Mouse (Mus musculus) small intestine, adult 2 months (tissue): Measurements from ENCODE around the gene Abhd12. TPM values are rescaled to one million over a fixed set of nuclear protein-coding genes. Genes with fewer than 3 reads are reported as not detected.

Experiments
- H3K27ac ChIP-seq: fragments of 200-500 bp; 2 replicates; pipeline ENCODE4 v1.5.1; 2012; ENCODE audit warnings: low read depth, low read length, control low read depth, inconsistent platforms; ENCODE audit not compliant: insufficient read depth
- H3K27me3 ChIP-seq: fragments of 200-500 bp; 2 replicates; pipeline ENCODE4 v1.6.1; 2012; ENCODE audit warnings: mild to moderate bottlenecking, moderate library complexity, low read length, inconsistent platforms; ENCODE audit not compliant: control insufficient read depth, insufficient read depth
- H3K36me3 ChIP-seq: fragments of 200-500 bp; 2 replicates; pipeline ENCODE4 v1.6.1; 2012; ENCODE audit warnings: mild to moderate bottlenecking, low read length, control low read depth, inconsistent platforms; ENCODE audit not compliant: control insufficient read depth, insufficient read depth
- H3K4me1 ChIP-seq: fragments of 200-500 bp; 2 replicates; pipeline ENCODE4 v1.6.1; 2012; ENCODE audit warnings: low read length, inconsistent platforms, mixed read lengths; ENCODE audit not compliant: control insufficient read depth, insufficient read depth, insufficient read length
- H3K4me3 ChIP-seq: fragments of 200-500 bp; 2 replicates; pipeline ENCODE4 v1.5.1; 2012; ENCODE audit warnings: low read depth, mild to moderate bottlenecking, control low read depth, inconsistent platforms, low read length, moderate library complexity
- CTCF ChIP-seq: fragments of 200-500 bp; IDR thresholded peaks from 2 replicates; pipeline ENCODE4 v1.5.1; 2012; ENCODE audit warnings: low read depth, mild to moderate bottlenecking, control low read depth, inconsistent platforms, low read length, moderate library complexity, mixed read lengths; ENCODE audit not compliant: insufficient replicate concordance, insufficient read length; ENCODE audit errors: extremely low read depth
- POLR2A ChIP-seq: fragments of 200-500 bp; IDR thresholded peaks from 2 replicates; pipeline ENCODE4 v1.6.1; 2012; ENCODE audit warnings: low read depth, mild to moderate bottlenecking, control low read depth, inconsistent platforms, low read length, moderate library complexity
- WGBS: fragments of 180-500 bp; shearing (Covaris S2); methylation state at CpG from one replicate; pipeline ENCODE4 v1.1.7; 2018; 5-methylcytosine and 5-hydroxymethylcytosine counted together
- polyA plus RNA-seq: library from polyadenylated mRNA; depleted of rRNA; stranded (reverse); fragments of >200 nt; gene quantifications from 2 replicates; pipeline ENCODE4 v1.2.3, GENCODE M21; 2012

Abhd12 gene
- polyA plus RNA-seq, 1 experiment: 85.9 TPM

- WGBS: 51% methylated on average over 3 of the region's 3 CpGs
- Histone ChIP-seq H3K4me3 (no peak overlapping the region), H3K27me3 (no peaks in the 10 kb centered on the region), H3K4me1 (peaks cover 5% of the 10 kb centered on the region; the same call in 1 of the 2 replicates), H3K27ac (no peak overlapping the region), H3K36me3 (peaks cover 82% of the 10 kb centered on the region)
- TF ChIP-seq POLR2A (no peak), CTCF (no peak)
These were observed 76.4 kb downstream of the Abhd12 start for GRCm38 (mm10) chr2:150828164-150828563.

- 88% methylated on average over 3 of the region's 3 CpGs for WGBS
- Histone ChIP-seq H3K36me3 (peaks cover 71% of the 10 kb centered on the region), H3K27me3 (no peaks in the 10 kb centered on the region), H3K27ac (no peak overlapping the region), H3K4me1 (peaks cover 5% of the 10 kb centered on the region; the same call in 1 of the 2 replicates), H3K4me3 (no peak overlapping the region)
- TF ChIP-seq CTCF (no peak), POLR2A (no peak)
These were observed 78.1 kb downstream of the Abhd12 start for GRCm38 (mm10) chr2:150826426-150826825.

GRCm38 (mm10) chr2:150822987-150823386 lies 81.6 kb downstream of the Abhd12 start:
- Histone ChIP-seq H3K27me3 (no peaks in the 10 kb centered on the region), H3K4me1 (peaks cover 2% of the 10 kb centered on the region; the same call in 1 of the 2 replicates), H3K36me3 (peaks cover 63% of the 10 kb centered on the region), H3K27ac (no peak overlapping the region), H3K4me3 (no peak overlapping the region)
- TF ChIP-seq CTCF (no peak), POLR2A (no peak)
- 60% methylated on average over 8 of the region's 8 CpGs for WGBS

- no peak overlapping the region for H3K4me3 ChIP-seq
- H3K4me1 ChIP-seq: peaks cover 2% of the 10 kb centered on the region; the same call in 1 of the 2 replicates
- no peak overlapping the region for H3K27ac ChIP-seq
- peaks cover 57% of the 10 kb centered on the region for H3K36me3 ChIP-seq
- TF ChIP-seq POLR2A (no peak), CTCF (no peak)
- WGBS: 81% methylated on average over 8 of the region's 8 CpGs
- no peaks in the 10 kb centered on the region for H3K27me3 ChIP-seq
These were observed 83.8 kb downstream of the Abhd12 start for GRCm38 (mm10) chr2:150820720-150821119.

GRCm38 (mm10) chr2:150818742-150819141 lies 85.8 kb downstream of the Abhd12 start:
- no peak for TF ChIP-seq CTCF
- TF ChIP-seq POLR2A: no peak
- no peak overlapping the region for H3K27ac ChIP-seq
- no peak overlapping the region for H3K4me3 ChIP-seq
- H3K27me3 ChIP-seq: no peaks in the 10 kb centered on the region
- WGBS: 86% methylated on average over 8 of the region's 8 CpGs
- H3K36me3 ChIP-seq: peaks cover 60% of the 10 kb centered on the region
- H3K4me1 ChIP-seq: no peaks in the 10 kb centered on the region

GRCm38 (mm10) chr2:150816676-150817402 lies 87.7 kb downstream of the Abhd12 start:
- no peaks in the 10 kb centered on the region for H3K27me3 ChIP-seq
- TF ChIP-seq POLR2A: no peak
- no peak for TF ChIP-seq CTCF
- H3K27ac ChIP-seq: no peak overlapping the region
- H3K36me3 ChIP-seq: peaks cover 67% of the 10 kb centered on the region
- H3K4me3 ChIP-seq: no peak overlapping the region
- H3K4me1 ChIP-seq: no peaks in the 10 kb centered on the region
- 90% methylated on average over 18 of the region's 18 CpGs for WGBS

- no peaks in the 10 kb centered on the region for H3K4me1 ChIP-seq
- TF ChIP-seq POLR2A (no peak), CTCF (no peak)
- H3K4me3 ChIP-seq: no peak overlapping the region
- peaks cover 71% of the 10 kb centered on the region for H3K36me3 ChIP-seq
- WGBS: 96% methylated on average over 6 of the region's 6 CpGs
- no peak overlapping the region for H3K27ac ChIP-seq
- H3K27me3 ChIP-seq: no peaks in the 10 kb centered on the region
These were observed 91.7 kb downstream of the Abhd12 start for GRCm38 (mm10) chr2:150812816-150813215.

- WGBS: 67% methylated on average over 5 of the region's 5 CpGs
These were observed 93.9 kb downstream of the Abhd12 start for GRCm38 (mm10) chr2:150810603-150811002.

More at GRCm38 (mm10) chr2:150810603-150811002, 93.9 kb downstream of the Abhd12 start:
- no peak for TF ChIP-seq CTCF
- TF ChIP-seq POLR2A: no peak
- H3K27me3 ChIP-seq: no peaks in the 10 kb centered on the region
- H3K4me1 ChIP-seq: no peaks in the 10 kb centered on the region
- H3K36me3 ChIP-seq: peaks cover 67% of the 10 kb centered on the region
- no peak overlapping the region for H3K27ac ChIP-seq
- H3K4me3 ChIP-seq: no peak overlapping the region
